Mouse (Mus musculus) yolk sac, embryonic 10.5 days (tissue): ENCODE measurements around the gene Hspa8.
"Not testable (repeated sequence)": the region's sequence is repeated elsewhere in the genome, so short reads cannot be mapped to it uniquely, and the experiment has no call there.

Experiments used
- DNase-seq: peaks from one replicate; pipeline ENCODE4 v3.0.0-alpha.2; 2017; ENCODE audit warnings: low spot score

Gene Hspa8

DNA sequence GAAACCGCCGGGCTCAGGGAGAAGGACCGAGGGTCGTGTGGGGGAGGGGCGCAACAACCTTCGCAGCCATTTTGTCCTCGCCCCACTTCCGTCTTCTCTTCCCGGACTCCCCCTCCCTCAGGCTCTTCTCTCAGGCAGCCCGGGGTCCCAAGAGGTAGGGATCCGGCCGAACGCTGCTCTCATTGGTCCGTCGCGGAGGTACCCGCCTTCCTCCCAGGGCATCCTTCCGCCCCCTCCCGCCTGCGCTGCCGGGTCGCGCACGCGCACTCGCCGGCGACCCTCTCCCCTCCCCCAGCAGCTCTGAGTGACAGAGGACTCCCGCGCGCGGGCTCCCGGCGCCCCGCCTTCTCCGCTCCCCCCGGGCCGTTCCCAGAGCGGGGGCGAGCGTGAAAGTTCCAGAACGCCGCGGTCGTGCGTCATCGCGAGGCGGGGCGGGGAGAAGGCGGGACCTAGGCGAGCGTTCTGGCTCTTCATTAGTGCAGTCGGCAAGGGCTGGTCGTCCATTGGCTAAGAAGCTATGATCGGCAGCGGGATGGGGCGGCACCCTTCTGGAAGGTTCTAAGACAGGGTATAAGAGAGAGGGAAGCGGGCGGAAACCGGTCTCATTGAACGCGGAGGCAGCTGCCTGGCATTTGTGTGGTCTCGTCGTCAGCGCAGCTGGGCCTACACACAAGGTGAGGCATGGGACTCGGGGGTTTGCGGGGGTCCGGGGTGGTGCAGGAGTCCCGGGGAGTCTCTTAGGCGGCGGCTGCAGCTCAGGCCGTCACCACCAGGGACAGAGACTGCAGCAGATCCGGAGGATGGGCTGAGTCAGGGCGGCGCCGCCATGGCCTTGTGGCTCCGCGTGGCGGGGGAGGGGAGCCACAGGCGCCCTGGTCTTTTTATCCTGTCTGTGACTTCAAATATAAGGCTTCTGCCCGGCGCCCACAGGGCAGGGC is at the start of gene Hspa8:
TSS of gene Hspa8 (plus strand) at position 310 of the 938 bp plus-strand sequence.
- DNase-seq = peak; percentile 100

DNA sequence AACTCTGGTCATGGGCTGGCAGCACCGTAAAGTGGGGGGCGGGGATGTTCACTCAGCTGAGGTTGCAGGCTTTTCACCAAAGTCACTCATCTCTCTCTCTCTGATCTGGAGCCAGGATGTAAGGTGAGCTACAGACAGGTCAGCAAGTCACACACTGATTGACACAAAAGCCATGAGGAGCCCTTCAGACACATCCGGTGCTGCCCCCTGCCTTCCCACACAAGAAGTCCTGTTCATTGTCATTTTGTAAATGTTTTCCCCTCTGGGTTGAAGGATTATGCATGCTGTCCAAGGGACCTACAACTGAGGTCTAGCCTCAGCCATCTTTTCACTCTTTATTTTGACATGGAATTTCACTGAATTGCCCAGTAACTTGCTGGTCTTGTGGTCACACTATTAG is 49.0 kb upstream of the Hspa8 start:
- DNase-seq = no peak

DNA sequence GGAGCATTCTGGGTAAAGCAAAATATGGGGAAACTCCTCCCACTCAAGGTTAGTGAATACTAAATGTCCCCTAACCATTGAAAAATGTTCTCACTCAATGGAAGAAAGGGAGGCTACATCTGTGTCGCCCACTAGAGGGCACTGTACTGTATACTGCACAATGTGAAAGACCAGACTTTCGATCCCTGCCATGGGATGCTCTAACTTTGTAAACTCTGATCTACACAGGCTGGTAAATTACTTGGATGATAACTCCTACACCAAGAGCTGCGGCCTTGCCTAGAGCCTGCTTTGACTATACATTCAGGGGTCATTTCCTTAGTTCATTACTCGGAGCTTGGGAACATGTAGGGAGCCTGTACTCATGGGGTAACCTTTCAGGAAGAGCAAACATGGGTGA is 44.4 kb upstream of the Hspa8 start:
- DNase-seq = no peak

DNA sequence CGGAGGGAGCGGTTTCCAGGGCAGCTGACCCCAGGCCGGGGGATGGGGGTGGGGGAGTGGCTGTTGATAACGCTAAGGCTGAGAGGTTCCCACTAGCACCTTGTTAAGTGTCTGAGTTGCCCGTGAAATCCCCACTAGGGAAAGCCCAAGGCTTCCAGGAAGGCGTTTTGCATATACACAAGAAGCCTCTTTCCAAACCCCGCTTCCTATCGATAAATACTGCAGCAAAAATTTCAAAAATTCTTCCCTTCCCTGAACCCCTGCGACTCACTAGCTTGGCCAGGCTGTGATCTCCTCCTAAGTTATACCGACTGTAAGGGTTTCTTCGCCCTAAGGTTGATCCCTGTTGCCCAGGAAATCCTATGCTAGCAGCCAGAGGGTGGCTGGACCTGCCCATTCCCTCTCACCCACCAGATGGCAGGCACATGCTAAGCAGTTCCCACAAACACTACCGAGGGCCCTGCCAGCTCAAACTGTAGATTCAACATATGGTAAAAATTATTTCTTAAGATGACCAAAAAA is 43.6 kb upstream of the Hspa8 start:
- DNase-seq = no peak

DNA sequence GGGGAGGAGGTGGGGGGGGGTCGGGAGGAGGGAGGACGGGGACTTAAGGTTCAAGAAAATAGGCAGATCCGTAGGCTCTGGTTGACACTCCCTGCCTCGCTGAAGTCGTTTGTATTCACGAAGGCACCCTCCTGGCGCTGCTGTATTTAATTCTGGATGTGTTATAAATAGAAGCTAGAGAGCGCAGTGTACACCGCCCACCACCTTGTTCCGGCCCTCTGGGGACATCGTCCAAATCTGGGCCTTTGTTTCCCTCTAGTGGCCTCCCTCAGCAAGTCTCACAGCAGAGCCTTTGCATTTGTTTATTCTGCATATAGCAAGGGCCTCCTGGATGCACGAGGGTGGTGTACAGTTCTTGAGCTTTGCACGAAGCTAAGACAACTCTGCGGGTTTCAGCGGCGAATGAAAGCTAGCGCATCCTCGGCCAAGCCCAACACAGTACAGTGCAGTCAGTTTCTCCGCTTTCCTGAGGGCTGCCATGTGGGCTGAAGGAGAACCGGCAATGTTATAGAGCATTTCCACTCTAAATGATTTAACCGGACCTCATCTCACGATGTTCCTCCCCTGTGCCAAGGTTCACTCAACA is 43.0 kb upstream of the Hspa8 start:
- peak; percentile 79 for DNase-seq

DNA sequence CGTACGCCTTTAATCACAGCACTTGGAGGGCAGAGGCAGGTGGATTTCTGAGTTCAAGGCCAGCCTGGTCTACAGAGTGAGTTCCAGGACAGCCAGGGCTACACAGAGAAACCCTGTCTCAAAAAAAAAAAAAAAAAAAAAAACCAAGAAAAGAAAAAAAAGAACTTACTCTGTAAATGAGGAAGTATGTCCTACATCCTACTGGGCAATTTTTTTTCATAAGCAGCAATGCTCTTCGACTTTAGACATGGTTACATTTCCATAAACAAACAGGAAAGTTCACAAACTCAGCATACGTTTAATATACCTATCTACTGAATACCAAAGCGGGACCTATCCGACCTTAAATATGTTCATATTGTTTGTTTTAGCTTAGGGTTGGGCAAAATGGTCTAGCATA is 38.4 kb upstream of the Hspa8 start:
- no peak for DNase-seq

DNA sequence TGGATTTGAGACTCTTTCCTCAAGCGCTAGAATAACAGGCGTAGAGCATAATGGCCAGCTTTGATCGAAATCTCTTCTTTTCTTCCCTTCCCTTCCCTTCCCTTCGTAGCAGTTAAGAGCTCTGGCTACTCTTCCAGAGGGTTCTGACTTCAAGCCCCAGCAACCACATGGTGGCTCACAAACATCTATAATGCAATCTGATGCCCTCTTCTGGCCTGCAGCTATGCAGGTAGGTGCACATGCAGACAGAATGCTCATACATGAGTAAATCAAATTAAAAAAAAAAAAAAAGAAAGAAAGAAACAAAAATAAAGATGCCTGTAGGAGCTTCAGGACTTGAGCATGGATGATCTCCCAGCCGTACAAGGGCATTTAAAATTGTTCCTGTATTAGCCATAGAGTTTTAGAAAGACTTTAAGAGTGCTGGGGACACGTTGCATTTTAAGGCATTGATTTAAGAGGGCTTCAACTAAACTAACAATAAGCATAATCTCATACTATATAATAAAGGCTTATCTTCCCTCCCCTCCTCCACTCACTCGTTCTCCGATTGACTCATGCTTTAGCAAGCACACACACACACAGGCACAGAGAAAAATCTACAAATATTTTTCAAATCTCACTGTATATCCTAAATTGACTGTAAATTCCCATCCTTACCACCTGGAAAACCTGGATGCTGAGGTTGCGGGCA is 35.8 kb upstream of the Hspa8 start:
- DNase-seq = no peak

DNA sequence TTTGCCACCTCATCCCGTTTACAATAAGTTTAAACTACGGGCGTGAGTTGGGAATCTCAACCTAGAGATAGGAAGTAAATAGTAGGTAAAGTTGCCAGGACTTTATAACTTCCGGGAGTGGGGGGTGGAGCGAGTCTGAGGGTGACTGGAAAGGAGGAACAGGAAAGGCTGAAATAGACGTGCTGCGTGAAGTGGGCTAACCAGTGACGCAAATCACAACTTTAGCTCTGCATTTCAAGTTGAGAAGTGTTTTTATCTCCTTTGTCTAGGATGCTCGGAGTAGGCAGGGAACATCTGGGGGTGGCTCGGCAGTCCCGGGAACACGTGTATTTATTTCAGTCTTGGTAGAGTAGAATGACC is 35.2 kb upstream of the Hspa8 start:
- DNase-seq = no peak

DNA sequence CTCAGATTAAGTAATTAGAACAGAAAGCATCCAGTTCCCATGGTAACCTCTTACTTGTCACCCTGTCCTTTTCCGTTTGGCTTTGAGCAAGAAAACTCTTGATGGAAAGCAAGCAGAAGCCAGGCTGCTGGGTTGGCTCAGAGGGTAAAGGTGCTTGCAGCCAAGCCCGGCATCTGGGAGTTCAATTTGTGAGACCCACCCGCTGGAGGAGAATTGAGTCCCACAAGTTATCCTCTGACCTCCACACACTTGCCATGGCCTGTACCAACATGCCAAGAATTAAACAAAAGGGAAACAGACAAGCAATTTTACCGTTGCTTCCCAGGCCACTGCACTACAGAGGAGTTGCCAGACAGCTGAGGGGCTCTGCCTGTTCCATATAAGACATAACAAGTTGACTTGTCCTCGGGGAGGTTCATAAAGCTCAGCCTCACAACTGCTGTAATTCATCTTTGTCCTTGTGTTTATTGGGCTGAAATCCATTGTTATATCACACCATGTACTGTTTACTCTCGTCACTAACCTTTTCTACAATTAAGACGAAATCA is 34.7 kb upstream of the Hspa8 start:
- DNase-seq = no peak

DNA sequence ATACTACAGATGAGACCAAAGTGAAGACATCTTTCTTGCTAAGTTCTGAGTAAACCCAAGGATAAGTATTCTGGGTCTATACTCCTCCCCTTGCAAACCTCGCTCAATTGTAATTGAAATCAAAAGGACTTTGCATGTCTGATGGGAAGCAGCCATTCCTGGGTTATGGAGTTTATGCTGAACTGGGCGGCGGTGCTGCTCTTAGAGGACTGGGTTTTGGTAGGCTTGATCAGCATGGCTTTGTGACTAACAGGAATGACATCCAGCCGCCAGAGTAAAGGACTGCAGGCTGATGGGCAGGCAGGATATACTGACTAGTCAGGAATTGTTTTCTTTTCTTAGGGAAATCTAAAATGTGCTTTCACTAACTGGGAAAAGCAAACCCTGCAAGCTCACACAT is 32.8 kb upstream of the Hspa8 start:
- no peak for DNase-seq

DNA sequence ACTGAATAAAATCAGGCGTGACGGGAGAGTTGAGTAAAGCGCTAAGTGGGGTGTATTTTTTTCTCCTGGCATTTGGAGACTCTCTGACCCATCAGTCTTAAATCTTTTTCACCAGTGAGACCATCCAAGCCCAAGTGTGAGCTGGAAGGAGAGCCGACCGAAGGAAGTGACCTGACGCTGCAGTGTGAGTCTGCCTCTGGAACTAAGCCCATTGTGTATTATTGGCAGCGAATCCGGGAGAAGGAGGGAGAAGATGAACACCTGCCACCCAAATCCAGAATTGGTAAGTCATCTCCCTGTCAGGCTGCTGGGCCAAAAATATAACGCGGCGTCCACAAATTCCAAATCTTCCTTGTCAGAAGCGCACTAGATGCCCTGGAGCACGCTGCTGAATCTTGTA is 28.5 kb upstream of the Hspa8 start:
- DNase-seq = no peak

DNA sequence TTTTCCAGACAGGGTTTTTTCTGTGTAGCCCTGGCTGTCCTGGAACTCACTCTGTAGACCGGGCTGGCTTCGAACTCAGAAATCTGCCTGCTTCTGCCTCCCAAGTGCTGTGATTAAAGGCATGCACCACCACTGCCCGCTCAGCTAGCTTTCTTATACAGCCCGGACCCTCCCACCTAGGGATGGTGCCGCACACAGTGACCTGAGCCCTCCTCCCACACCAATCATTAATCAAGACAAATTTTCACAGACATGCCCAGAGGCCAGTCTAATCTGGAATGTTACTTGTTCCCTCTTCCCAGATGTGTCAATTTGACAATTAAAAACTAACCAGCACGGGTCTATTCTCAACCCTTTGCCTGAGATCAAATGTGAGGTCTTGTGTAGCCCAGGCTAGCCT is 27.6 kb upstream of the Hspa8 start:
- DNase-seq = not testable (repeated sequence)

DNA sequence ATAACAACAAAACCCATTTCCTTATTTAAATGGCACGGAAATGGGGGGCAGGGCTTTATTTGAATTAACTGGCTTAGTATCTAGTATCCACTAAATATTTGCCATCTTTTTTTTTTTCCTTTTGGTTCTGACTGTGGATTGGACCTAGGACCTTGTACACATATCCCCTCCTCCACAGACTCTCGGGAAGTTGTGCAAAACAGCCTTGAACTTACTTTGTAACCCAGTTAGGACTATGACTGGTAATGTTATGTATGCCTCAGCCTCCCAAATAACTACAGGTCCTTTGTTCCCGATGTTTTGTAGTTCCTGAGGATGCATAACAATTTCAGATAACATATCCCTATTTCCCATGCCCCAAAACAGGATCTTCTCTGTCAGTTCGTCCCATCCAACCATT is 26.9 kb upstream of the Hspa8 start:
- DNase-seq = no peak

DNA sequence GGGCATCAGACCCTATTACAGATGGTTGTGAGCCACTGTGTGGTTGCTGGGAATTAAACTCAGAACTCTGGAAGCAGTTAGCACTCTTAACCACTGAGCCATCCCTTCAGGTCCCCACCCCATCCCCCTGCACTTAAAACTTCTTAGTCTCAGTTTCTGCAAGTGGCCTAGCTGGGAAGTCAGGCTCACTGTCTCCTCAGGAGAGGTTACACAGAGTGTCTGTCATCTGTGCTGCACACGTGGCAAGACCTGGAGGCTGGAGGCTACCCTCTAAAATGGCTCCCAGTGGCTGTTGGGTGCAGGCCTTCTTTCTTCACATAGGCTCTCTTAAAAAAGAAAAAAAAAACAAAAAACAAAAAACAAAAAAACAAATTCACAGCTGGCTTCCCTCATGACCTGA is 24.7 kb upstream of the Hspa8 start:
- DNase-seq = no peak

DNA sequence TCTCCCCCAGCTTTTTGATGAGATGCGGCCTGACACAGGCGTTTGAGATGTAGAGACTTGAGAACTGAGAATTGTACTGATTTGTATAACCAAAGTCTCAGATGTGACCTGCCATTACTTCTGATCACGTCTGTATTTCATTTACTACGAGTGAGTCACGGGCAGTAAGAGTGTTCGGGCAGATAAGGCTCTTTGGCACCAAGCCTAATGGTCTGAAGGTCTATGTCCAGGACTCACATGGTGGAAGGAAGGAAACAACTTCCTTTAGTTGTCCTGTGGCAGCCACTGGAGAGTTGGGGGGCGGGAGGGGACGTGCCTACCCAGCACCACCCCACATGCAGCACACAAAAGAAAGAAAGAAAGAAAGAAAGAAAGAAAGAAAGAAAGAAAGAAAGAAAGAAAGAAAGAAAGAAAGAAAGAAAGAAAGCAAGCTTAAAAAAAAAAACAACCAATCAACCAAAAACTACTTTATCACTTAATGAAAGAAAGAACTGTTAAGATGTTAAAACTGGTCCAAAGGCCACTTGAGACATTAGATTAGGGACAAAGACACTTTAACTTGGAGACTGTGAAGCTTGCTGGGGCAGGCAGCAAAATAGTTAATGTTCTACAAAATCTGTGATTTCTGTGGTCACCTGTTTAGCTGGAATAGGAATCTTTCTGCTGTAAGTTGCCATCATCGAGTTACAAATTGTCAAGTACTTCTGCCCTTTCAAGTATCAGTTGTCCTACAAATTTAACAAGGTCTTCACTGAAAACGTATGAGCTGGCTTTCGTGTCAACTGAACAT is 24.1 kb upstream of the Hspa8 start:
- peak; percentile 73 for DNase-seq

DNA sequence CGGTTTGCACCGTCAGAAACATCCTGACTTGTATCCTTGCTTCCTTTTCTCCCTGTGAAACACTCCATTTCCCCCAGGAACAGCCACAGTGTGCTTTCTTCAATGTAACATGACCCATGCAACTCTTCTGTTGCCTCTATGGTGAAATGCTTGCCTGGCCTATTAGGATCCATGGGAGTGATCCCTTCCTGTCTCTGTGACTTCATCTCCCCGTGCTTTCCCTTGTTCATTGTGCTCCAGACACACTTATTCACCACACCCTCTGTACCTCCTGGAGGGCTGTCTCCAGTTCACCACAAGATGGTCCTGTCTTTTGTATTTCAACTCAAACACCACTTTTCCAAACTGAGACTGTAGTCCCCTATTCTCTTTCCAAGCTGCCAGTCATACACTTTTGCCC is 20.7 kb upstream of the Hspa8 start:
- DNase-seq = no peak

DNA sequence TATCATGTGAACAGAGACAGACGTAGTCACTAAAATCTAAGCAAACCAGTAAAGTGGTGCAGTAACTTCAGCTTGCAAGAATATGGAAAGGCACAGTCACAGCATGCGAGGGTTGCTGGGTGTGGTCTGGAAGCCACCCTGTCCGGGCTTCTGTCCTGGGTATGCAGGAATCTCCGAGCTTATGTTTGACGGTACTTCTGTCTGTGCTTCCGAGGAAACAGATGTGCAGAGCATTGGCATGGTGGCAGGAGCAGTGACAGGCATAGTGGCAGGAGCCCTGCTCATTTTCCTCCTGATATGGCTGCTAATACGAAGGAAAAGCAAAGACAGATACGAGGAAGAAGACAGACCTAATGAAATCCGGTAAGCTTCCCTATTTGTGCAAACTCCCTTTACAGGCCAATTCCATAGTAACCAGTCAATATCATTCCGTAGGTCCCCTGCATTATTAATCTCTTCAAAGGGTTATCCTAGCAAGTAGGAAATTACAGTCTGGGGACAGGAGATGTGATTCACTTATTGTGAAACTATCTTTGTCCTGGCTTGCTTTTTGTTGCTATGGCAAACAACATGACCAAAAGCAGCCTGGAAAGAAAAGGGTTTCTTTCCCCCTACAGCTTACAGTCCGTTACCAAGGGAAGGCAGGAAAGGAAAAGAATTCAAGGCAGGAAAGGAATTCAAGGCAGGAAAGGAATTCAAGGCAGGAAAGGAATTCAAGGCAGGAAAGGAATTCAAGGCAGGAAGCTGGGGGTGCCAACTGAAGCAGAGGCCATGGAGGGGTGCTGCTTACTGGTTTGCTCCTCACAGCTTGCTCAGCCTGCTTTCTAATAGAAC is 19.7 kb upstream of the Hspa8 start:
- DNase-seq = no peak

DNA sequence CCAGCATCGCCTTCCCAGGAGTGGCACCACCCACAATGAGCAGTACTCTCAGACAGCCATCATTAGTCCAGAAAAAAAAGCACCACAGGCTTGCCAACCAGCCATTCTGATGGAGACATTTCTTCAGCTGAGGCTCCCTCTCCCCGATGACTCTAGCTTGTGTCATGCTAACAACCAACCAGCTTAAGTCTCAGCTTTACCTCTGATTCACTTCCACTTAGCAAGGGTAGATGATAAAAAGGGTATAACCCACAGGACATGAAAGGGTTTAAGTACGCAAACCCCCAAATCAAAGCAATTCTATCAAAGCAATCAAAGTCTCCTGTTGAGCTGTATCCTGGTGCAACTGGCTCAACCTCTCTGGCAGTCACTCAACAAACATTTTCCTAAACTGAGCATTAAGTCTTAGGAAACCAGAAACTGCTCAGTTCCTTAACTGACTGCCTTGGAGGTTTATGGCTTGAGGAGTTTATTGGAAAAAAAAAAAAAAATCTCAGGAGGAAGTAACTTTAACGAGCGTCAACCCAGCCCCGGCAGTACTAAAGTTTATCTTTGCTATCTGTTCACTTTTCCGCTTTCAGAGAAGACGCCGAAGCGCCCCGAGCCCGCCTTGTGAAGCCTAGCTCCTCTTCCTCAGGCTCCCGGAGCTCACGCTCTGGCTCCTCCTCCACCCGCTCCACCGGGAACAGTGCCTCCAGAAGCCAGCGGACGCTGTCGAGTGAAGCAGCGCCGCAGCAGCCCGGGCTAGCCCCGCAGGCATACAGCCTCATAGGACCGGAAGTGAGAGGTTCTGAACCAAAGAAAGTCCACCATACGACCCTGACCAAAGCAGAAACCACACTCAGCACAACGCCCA is 18.8 kb upstream of the Hspa8 start:
- peak; percentile 62 for DNase-seq

DNA sequence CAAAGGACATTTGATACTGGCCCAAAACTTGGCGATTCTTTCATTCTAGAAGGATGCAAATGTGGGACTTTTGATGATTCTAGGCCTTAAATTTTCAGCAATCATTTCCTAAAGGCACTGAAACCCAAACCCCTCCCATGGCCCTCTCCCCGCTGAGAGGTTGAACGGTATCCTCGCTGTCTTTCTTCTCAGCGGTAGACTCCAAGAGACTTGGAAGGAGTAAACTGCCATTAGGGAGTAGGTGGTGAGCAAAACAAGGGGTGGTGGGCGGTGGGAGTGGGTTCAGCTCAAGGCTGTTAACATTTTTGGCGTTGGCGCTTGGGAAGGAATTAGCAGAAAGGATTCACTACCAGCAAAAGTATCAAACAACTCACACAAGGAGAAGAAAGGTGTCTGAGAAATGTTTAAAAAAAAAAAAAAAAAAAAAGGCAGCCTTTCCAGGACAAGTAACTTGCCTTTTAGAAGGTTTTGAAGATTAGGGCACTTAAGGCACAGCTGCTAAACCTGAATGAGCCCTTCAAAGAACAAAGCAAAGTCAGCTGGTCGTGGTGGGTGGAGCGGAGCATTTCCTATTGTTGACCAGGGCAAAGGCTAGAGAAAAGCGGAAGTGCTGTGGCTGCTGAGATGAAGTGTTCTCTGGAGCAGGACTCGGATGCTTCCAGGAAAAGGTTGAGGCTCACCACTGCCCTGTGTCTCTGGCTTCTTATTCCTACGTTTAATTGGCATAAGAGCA is 17.0 kb upstream of the Hspa8 start:
- peak; percentile 87 for DNase-seq
